Mouse (Mus musculus) mature B cell (primary cell): ENCODE results near the gene Cilp.

ENCODE experiments used
- in situ Hi-C: fragments of 300-500 bp; cut with MboI; formaldehyde crosslinking; loops from 2 replicates; pipeline ENCODE4 v1.14.3; 2019

Cilp gene

DNA sequence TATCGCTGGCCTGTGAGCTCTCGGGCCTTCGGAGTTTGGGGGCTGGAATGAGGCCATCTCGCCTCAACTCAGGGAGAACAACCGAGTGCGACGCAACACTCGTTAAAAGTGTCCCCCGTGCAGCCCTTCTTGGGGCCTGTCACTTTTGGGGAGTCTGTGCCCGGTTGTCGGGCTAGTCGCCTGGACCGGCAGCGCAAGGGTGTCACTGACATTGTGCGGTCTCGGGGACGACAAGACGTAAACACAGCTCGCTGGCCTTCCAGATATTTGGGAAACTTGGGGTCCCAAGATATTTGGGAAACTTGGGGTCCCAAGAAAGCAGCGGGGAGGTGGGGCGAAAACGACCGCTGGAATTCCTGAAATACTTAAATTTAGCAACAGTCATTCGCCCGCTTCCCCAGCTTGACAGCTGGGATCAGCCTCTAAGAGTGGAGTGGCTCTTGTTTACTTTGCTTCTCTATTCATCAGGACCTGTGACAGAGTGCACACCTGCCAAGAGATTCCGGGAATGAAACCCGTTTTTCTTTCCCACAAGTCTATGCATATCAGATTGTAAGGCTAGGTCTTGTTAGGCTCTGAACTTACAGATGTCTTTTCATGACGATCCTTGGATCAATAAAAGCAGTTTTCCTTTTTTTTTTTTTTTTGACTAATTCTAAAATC lies 29.9 kb downstream of the Cilp start:
- in situ Hi-C loops: no loop called here

GRCm38 (mm10) chr9:65297056-65297455 lies 32.1 kb downstream of the Cilp start:
- in situ Hi-C loops: no loop called here

- in situ Hi-C loops: no loop called here
Observed at GRCm38 (mm10) chr9:65298761-65299160, 33.8 kb downstream of the Cilp start.

- in situ Hi-C loops: no loop called here
Observed at GRCm38 (mm10) chr9:65299650-65300049, 34.7 kb downstream of the Cilp start.

DNA sequence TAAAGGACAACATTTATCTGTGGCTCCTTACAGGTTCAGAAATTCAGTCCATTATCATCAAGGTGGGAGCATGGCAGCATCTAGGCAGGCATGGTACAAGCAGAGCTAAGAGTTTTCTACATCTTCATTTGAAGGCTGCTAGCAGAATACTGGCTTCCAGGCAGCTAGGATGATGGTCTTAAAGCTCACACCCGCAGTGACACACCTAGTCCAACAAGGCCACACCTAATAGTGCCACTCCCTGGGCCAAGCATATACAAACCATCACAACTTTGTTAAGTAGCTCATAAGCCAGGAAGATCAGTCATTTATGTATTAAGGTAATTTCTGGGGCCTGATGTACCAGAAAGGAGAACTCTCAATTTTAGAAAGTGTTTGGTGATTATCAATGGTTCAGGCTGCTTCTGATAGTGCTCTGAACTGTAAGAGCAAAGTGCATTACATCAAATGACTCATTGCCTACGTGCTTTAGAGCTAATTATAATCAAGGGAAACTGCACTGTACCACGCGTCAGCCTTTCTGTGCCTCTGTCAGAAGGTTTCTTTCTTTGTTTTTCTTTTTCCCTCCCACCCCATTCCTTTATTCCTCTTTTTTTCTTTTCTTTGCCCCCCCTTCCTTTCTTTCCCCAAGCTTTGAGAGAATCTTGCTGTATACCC lies 37.5 kb downstream of the Cilp start:
- in situ Hi-C loops: no loop called here

DNA sequence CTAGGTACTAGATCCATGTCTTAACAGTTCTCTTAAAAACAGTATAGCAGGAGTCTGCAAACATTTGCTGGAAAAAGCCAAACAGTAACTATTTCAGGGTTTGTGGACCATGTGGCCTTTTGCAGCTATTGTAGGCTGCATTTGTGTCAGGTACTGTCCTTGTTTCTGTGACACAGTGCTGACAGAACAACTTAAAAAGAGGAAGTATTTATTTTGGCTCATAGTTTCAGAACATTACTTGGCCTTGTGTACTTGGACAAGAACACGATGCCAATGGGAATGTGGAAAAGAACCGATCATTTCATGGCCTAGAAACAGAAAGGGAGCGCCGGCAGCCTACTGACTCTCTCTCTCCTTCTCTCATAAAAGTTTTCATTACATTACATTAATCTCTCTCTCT lies 38.6 kb downstream of the Cilp start:
- in situ Hi-C loops: no loop called here

DNA sequence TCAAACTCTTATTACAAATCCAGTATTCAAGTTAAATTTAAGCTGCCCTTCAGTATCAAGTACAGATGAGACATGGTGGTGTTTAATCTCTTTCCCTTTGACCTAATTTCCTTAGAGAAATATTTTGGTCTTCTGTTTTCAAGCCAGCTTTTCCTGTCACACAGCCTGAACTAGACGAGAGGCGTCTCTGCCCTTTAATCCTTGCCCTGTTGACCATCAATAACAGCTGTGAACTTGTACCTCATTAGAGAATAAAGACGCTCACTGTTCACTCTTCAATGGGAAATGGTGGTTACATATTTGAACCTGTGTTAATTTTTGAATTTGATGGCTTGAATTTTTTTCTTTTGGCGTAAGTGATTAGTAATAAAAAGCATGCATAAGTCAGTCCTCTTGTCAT lies 39.3 kb downstream of the Cilp start:
- in situ Hi-C loops: no loop called here

- in situ Hi-C loops: no loop called here
Observed at GRCm38 (mm10) chr9:65306672-65307071, 41.7 kb downstream of the Cilp start.

DNA sequence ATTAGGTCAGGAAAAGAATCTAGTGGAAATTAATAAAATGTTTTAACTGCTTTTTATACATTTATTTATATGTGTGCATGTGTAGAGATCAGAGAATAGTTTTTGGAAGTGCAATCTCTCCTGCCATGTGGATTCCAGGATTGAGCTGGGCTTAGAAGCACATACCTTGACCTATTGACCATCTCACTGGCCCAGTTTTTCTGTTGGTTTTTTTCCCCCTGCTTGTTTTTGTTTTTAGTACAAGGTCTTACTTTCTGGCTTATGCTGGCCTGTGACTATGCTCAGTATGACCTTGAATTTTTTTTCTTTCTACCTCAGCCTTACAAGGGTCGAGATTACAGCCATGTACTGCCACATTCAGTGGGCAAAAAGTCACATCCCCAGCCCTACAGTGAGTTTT lies 43.0 kb downstream of the Cilp start:
- in situ Hi-C loops: no loop called here

- in situ Hi-C loops: no loop called here
Observed at GRCm38 (mm10) chr9:65312669-65313357, 47.8 kb downstream of the Cilp start.

- in situ Hi-C loops: no loop called here
Observed at GRCm38 (mm10) chr9:65313846-65314245, 48.9 kb downstream of the Cilp start.

GRCm38 (mm10) chr9:65322255-65322900 lies 57.4 kb downstream of the Cilp start:
- in situ Hi-C loops: no loop called here

- in situ Hi-C loops: no loop called here
Observed at GRCm38 (mm10) chr9:65325971-65326370, 61.0 kb downstream of the Cilp start.

DNA sequence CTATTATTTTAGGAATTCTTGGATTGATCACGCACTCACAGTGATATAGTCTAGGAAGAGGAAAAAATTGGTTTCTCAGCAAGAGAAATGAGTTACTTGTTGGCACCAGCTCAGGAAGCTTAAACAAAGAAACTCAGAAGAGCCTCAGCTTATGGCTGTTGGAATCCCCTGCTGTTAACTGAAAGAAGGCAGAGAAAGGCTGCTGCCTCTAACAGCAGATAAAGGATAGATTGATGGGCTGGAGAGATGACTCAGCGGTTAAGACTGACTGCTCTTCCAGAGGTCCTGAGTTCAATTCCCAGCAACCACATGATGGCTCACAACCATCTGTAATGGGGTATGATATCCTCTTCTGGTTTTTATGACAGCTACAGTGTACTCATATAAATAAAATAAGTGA lies 62.4 kb downstream of the Cilp start:
- in situ Hi-C loops: no loop called here
